Mouse (Mus musculus) limb, embryonic 15.5 days (tissue): ENCODE data around the gene Cd320. TPM values are rescaled to one million over a fixed set of nuclear protein-coding genes. Genes with fewer than 3 reads are reported as not detected.
"Not testable (repeated sequence)": the region's sequence is repeated elsewhere in the genome, so short reads cannot be mapped to it uniquely, and the experiment has no call there.

Experiments used
- ATAC-seq: fragments of 200-750 bp; cut with Nextera tagmentation; 2 replicates; pipeline ENCODE4 v1.8.0; 2017; ENCODE audit warnings: low read depth, moderate TSS enrichment; ENCODE audit not compliant: insufficient number of reproducible peaks, low FRiP score, low TSS enrichment
- H3K27ac ChIP-seq: fragments of 300-500 bp; sonication (generic); 2 replicates; pipeline ENCODE4 v1.5.1; 2015; ENCODE audit warnings: moderate library complexity, mild to moderate bottlenecking, inconsistent platforms
- H3K27me3 ChIP-seq: fragments of 300-500 bp; sonication (generic); 2 replicates; pipeline ENCODE4 v1.6.1; 2015; ENCODE audit warnings: inconsistent platforms
- H3K36me3 ChIP-seq: fragments of 300-500 bp; sonication (generic); 2 replicates; pipeline ENCODE4 v1.6.1; 2015; ENCODE audit warnings: inconsistent platforms
- H3K4me1 ChIP-seq: fragments of 300-500 bp; sonication (generic); 2 replicates; pipeline ENCODE4 v1.6.1; 2015; ENCODE audit warnings: inconsistent platforms
- H3K4me2 ChIP-seq: fragments of 300-500 bp; sonication (generic); 2 replicates; pipeline ENCODE4 v1.6.1; 2015; ENCODE audit warnings: mild to moderate bottlenecking, inconsistent platforms
- H3K4me3 ChIP-seq: fragments of 300-500 bp; sonication (generic); 2 replicates; pipeline ENCODE4 v1.5.1; 2015; ENCODE audit warnings: mild to moderate bottlenecking, inconsistent platforms
- H3K9ac ChIP-seq: fragments of 300-500 bp; sonication (generic); 2 replicates; pipeline ENCODE4 v1.6.1; 2015; ENCODE audit warnings: inconsistent platforms
- H3K9me3 ChIP-seq: fragments of 300-500 bp; sonication (generic); 2 replicates; pipeline ENCODE4 v1.6.1; 2016; ENCODE audit warnings: inconsistent platforms
- WGBS: fragments of 180-500 bp; shearing (Covaris S2); methylation state at CpG from one replicate; pipeline ENCODE4 v1.1.7; 2015; 5-methylcytosine and 5-hydroxymethylcytosine counted together
- polyA plus RNA-seq: library from polyadenylated mRNA; unstranded; fragments of >200 nt; fragmentation: Nextera tagmentation; extraction: Ambion mirVana; gene quantifications from 2 replicates; pipeline ENCODE4 v1.2.1, GENCODE M21; 2015

Cd320 gene
- polyA plus RNA-seq, 1 experiment from 2014 or later: 53.1 TPM

GRCm38 (mm10) chr17:33812990-33813389 is 29.9 kb upstream of the Cd320 start:
- peaks cover 5% of the 10 kb centered on the region; the same call in 1 of the 2 replicates for H3K27me3 ChIP-seq
- H3K4me1 ChIP-seq: peaks cover 21% of the 10 kb centered on the region
- no peak overlapping the region for H3K27ac ChIP-seq
- H3K36me3 ChIP-seq: no peaks in the 10 kb centered on the region
- ATAC-seq: no peak
- WGBS: 64% methylated on average over 4 of the region's 4 CpGs
- no peak overlapping the region for H3K4me2 ChIP-seq
- no peak overlapping the region for H3K4me3 ChIP-seq
- H3K9ac ChIP-seq: no peak overlapping the region
- H3K9me3 ChIP-seq: no peaks in the 10 kb centered on the region

- no peak for ATAC-seq
- Histone ChIP-seq H3K4me1 (peaks cover 26% of the 10 kb centered on the region), H3K27me3 (peaks cover 5% of the 10 kb centered on the region; the same call in 1 of the 2 replicates), H3K9me3 (no peaks in the 10 kb centered on the region), H3K36me3 (peaks cover 17% of the 10 kb centered on the region), H3K4me2 (no peak overlapping the region), H3K4me3 (no peak overlapping the region), H3K9ac (no peak overlapping the region), H3K27ac (no peak overlapping the region)
- WGBS: 92% methylated on average over 6 of the region's 6 CpGs
Observed at GRCm38 (mm10) chr17:33815399-33815798, 27.5 kb upstream of the Cd320 start.

DNA sequence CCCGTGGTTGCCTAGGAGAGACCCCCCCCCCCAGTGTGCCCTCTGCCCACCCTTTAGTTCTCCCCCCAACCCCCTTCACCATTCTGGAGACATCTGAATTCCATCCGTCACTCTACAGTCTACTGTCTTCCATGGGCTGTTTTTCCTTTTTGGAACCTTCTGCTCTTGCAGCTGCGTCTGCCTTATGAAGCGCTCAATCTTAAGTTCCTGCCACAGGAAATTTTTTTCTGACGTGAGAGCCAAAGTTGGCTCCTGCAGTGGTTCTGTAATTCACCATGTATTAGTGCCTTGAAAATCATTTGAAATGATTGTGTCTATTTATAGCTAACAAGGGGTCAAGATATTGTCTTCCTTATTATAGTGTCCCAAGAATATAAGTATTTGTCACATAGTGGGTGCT is 26.3 kb upstream of the Cd320 start:
- WGBS: 51% methylated on average over 5 of the region's 5 CpGs
- H3K4me1 ChIP-seq: peaks cover 17% of the 10 kb centered on the region
- peaks cover 29% of the 10 kb centered on the region for H3K36me3 ChIP-seq
- peak overlapping the region; percentile 61; the same call in 1 of the 2 replicates for H3K9ac ChIP-seq
- H3K4me2 ChIP-seq: peak overlapping the region; percentile 94
- no peak for ATAC-seq
- peak overlapping the region; percentile 95 for H3K27ac ChIP-seq
- peak overlapping the region; percentile 66 for H3K4me3 ChIP-seq
- H3K27me3 ChIP-seq: no peaks in the 10 kb centered on the region
- no peaks in the 10 kb centered on the region for H3K9me3 ChIP-seq

- H3K4me3 ChIP-seq: peak overlapping the region; percentile 66
- H3K9ac ChIP-seq: peak overlapping the region; percentile 61
- peaks cover 25% of the 10 kb centered on the region for H3K4me1 ChIP-seq
- peaks cover 37% of the 10 kb centered on the region for H3K36me3 ChIP-seq
- H3K4me2 ChIP-seq: peak overlapping the region; percentile 94
- peak overlapping the region; percentile 95 for H3K27ac ChIP-seq
- H3K9me3 ChIP-seq: no peaks in the 10 kb centered on the region
- H3K27me3 ChIP-seq: no peaks in the 10 kb centered on the region
- under 1% methylated on average over 89 of the region's 89 CpGs for WGBS
- peak; percentile 95 for ATAC-seq
Observed at GRCm38 (mm10) chr17:33817184-33817968, 25.5 kb upstream of the Cd320 start.

DNA sequence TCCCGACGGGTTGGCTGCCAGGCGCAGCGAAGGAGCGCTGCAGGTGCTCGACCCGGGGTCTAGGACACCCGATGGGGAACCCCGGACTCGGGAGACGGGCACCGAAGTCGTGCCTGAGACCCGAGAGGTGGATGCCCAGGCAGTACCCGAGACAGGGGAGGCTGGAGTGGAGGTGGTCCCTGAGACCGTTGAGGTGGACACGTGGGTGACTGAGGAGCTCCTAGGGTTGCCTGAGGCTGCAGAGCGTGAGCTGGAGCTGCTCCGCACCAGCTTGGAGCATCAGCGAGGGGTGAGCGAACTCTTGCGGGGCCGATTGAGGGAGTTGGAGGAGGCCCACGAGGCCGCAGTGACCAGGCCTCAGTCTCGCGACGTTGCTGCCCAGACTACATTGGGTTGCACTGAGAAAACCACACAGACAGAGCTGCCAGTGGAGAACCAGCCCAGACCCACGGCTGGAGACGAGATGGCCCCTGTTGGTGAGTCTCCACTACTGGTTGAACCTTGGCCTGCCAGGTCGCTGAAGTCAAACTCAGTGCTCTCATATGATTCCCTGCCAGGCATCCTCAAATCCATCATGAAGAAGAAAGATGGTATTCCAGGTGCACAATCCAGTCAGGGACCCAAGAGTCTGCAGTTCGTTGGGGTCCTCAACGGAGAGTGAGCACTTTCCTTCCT is 24.8 kb upstream of the Cd320 start:
- Histone ChIP-seq H3K36me3 (peaks cover 44% of the 10 kb centered on the region), H3K4me3 (peak overlapping the region; percentile 66), H3K4me2 (peak overlapping the region; percentile 94), H3K4me1 (peaks cover 32% of the 10 kb centered on the region), H3K9me3 (no peaks in the 10 kb centered on the region), H3K27ac (peak overlapping the region; percentile 95), H3K27me3 (no peaks in the 10 kb centered on the region), H3K9ac (peak overlapping the region; percentile 61)
- 15% methylated on average over 33 of the region's 33 CpGs for whole genome bisulfite sequencing
- peak; percentile 20 for ATAC-seq

DNA sequence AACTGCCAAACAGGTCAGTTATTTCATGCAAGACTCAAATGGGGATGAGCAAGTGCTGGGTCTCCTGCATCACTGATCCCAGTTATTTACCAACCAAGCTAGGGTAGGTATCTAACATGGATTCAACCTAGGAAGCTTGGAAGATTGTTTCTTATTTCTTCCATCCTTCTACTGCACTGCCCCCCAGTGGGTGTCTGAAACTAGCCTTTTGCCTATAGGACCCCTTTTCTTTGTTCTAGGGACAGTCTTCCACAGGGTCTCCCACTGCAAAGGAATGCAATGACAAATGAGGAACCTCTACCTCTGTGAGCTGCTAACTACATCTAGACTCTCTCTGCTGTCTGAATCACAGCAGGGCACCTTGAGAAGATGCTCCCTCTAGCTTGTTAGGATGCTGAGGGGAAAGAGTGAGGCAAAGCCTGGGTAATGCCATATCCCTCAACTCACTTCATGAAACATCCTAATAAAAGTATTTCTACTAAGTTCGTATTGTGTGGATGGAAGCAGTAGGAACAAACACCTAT is 20.4 kb upstream of the Cd320 start:
- Histone ChIP-seq H3K4me2 (no peak overlapping the region), H3K27ac (no peak overlapping the region), H3K9ac (no peak overlapping the region), H3K4me1 (peaks cover 44% of the 10 kb centered on the region), H3K36me3 (peaks cover 54% of the 10 kb centered on the region), H3K27me3 (no peaks in the 10 kb centered on the region), H3K9me3 (no peaks in the 10 kb centered on the region), H3K4me3 (peak overlapping the region; percentile 2; the same call in 1 of the 2 replicates)
- no peak for ATAC-seq
- WGBS: 76% methylated on average over 1 of the region's 1 CpGs

GRCm38 (mm10) chr17:33823171-33823570 is 19.7 kb upstream of the Cd320 start:
- Histone ChIP-seq H3K4me2 (peak overlapping the region; percentile 81), H3K4me3 (peak overlapping the region; percentile 77), H3K4me1 (peaks cover 38% of the 10 kb centered on the region), H3K9ac (peak overlapping the region; percentile 76), H3K36me3 (peaks cover 55% of the 10 kb centered on the region)
- H3K27ac ChIP-seq, H3K9me3 ChIP-seq, H3K27me3 ChIP-seq, ATAC-seq: not testable (repeated sequence)
- WGBS: 77% methylated on average over 8 of the region's 8 CpGs

- Histone ChIP-seq H3K27me3 (no peaks in the 10 kb centered on the region), H3K9me3 (no peaks in the 10 kb centered on the region), H3K27ac (peak within 1 kb of the TSS; percentile 91), H3K36me3 (peaks cover 59% of the 10 kb centered on the region), H3K4me1 (peaks cover 39% of the 10 kb centered on the region), H3K9ac (peak within 1 kb of the TSS; percentile 76), H3K4me2 (peak within 1 kb of the TSS; percentile 81), H3K4me3 (peak within 1 kb of the TSS; percentile 77)
- 0% methylated on average over 51 of the region's 51 CpGs for WGBS
- peak; percentile 90 for ATAC-seq
Observed at GRCm38 (mm10) chr17:33824084-33824996, 18.6 kb upstream of the Cd320 start, which contains the start of the genes Rps28 and Ndufa7. Gene Rps28 (minus strand): TSS chr17:33824562. Gene Ndufa7 (plus strand): TSS chr17:33824572.

- not testable (repeated sequence) for H3K27me3 ChIP-seq, ATAC-seq, H3K9me3 ChIP-seq
- Histone ChIP-seq H3K4me3 (peak overlapping the region; percentile 77), H3K27ac (peak overlapping the region; percentile 91), H3K4me2 (peak overlapping the region; percentile 60), H3K36me3 (peaks cover 59% of the 10 kb centered on the region), H3K4me1 (peaks cover 39% of the 10 kb centered on the region), H3K9ac (peak overlapping the region; percentile 56)
- 6% methylated on average over 6 of the region's 6 CpGs for WGBS
Observed at GRCm38 (mm10) chr17:33824997-33825330, 17.9 kb upstream of the Cd320 start.

DNA sequence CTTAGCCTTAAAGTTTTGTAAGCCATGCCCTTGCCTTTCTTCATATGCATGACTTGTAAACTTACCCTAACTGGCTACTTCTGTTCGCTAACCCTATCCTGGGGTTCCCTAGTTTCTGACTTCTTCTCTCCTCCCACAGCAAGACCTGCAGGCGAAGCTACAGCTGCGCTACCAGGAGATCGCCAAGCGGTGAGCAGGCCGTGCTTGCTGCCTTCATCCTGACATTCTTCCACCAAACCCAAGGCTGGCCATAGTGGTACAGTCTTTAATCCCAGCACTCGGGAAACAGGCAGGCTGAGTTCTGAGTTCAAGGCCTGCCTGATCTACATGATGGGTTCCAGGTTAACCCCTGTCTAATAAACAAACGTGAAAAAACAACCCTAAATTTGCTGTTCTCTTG is 17.4 kb upstream of the Cd320 start:
- peaks cover 39% of the 10 kb centered on the region for H3K4me1 ChIP-seq
- H3K4me2 ChIP-seq: peak overlapping the region; percentile 60
- H3K27ac ChIP-seq: no peak overlapping the region
- WGBS: 80% methylated on average over 8 of the region's 8 CpGs
- no peaks in the 10 kb centered on the region for H3K9me3 ChIP-seq
- H3K9ac ChIP-seq: peak overlapping the region; percentile 56; the same call in 1 of the 2 replicates
- H3K36me3 ChIP-seq: peaks cover 59% of the 10 kb centered on the region
- H3K4me3 ChIP-seq: peak overlapping the region; percentile 77
- no peak for ATAC-seq
- no peaks in the 10 kb centered on the region for H3K27me3 ChIP-seq

DNA sequence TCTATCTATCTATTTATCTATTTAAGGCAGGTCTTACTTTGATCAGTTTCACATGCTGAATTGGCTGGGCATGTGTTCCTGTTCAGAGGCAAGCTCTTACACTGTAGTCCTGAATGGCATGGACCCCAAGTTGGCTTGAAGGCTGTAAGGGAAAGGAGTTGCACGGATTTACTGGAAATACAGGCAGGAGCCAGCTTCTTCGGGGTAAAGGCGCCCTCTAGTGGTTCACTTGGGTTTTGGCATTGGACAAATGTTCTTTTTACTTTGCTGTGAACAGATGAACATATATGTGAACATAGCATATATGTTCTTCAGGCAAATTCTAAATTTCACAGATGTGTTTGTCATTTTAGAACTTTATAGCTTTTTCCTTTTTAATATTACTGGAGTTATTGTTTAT is 16.0 kb upstream of the Cd320 start:
- Histone ChIP-seq H3K36me3 (peaks cover 56% of the 10 kb centered on the region), H3K4me1 (peaks cover 36% of the 10 kb centered on the region), H3K9ac (no peak overlapping the region), H3K4me3 (no peak overlapping the region), H3K27ac (no peak overlapping the region), H3K27me3 (no peaks in the 10 kb centered on the region), H3K9me3 (no peaks in the 10 kb centered on the region), H3K4me2 (no peak overlapping the region)
- no peak for ATAC-seq
- WGBS: 0% methylated on average over 3 of the region's 3 CpGs
